ENCODE assay signal across 8 mouse cellular contexts in the genomic region with DNA sequence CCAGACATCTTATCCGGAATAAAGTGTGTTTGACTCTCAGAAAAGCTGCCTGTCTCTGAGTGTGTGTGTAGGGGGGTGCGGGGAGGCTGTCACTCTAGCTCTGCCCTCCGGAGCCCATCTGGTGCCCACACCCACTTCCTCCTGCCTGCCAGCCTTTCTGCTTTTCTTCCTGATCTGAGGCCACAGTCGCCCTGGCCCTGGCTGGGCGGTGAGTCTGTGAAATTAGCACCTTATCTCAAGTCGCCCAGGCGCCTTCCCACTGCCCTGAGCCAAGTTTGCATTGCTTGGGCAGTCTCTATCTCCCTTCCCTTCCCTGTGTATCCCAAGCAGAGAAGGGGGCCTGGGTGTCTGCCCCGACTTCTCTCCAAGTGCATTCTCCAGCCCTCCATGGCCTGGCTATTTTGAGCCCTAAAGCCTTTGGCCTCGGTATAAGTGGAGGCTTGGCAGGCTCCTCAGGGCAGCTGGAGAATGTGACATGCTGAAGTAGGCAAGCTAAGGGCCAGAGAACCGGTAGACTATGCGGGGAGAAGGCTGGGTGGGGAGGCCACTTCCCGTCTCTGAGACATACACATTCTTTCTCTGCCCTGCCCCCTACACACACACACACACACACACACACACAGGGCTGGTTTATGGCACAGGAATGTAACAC. TPM values are rescaled to one million over a fixed set of nuclear protein-coding genes. Genes with fewer than 3 reads are reported as not detected.
A peak's percentile ranks its signal among the peaks of the same experiment; 100 is the strongest.
DNase-seq lines count a peak whose midpoint lies in the region; ATAC-seq and TF ChIP-seq lines count a peak whose summit lies in the region.

No protein-coding gene starts in this region.

- H3K4me3 ChIP-seq in bone marrow, adult 2 months (replicated peaks; ENCODE audit: control insufficient read depth, low read depth, low read length): peak overlapping the region; percentile 8
- peak overlapping the region; percentile 9; the same call in 1 of the 2 replicates for H3K4me3 ChIP-seq in limb, embryonic 10.5 days
- no peak overlapping the region for H3K4me3 ChIP-seq in stomach, embryonic 16.5 days (replicated peaks; ENCODE audit: low read length)

- no peak for TF ChIP-seq CTCF in bone marrow, adult 2 months (IDR thresholded peaks at IDR 0.05; ENCODE audit: control insufficient read depth, insufficient read depth, low read length)

- intact Hi-C loops in heart, postnatal 14 days (cut with DNase I): loop anchor here (5.0 kb wide), 1 partner anchor 352 kb away; the partner anchor contains the start of genes Hspb9 and Kat2a

- H3K27ac ChIP-seq in bone marrow, adult 2 months (ENCODE audit: control insufficient read depth, insufficient read depth, low read depth, low read length, poor library complexity): peak overlapping the region; percentile 96
- H3K27ac ChIP-seq in limb, embryonic 10.5 days: peak overlapping the region; percentile 83
- H3K27ac ChIP-seq in stomach, embryonic 16.5 days (ENCODE audit: low read length): peak overlapping the region; percentile 99

- peak; percentile 75 for DNase-seq in layer of hippocampus, adult 11-12 months (ENCODE audit: low spot score)
- no peak for DNase-seq in layer of hippocampus, adult 9-10 months (ENCODE audit: low spot score)
- peak; percentile 72 to 82 for DNase-seq in heart, postnatal 14 days
- no peak for DNase-seq in limb, embryonic 10.5 days (ENCODE audit: low spot score)
- peak; percentile 40 for DNase-seq in mesoderm, embryonic 11.5 days (ENCODE audit: low read depth, low spot score)

- WGBS in bone marrow, adult 2 months: 0% methylated on average over 12 of the region's 12 CpGs
- 41% methylated on average over 12 of the region's 12 CpGs for WGBS in limb, embryonic 10.5 days
- 18% methylated on average over 12 of the region's 12 CpGs for WGBS in stomach, embryonic 16.5 days

- H3K4me2 ChIP-seq in stomach, embryonic 16.5 days (ENCODE audit: low read depth, low read length): peak overlapping the region; percentile 37

- TF ChIP-seq POLR2A in bone marrow, adult 2 months (IDR thresholded peaks at IDR 0.05; ENCODE audit: borderline replicate concordance, control insufficient read depth, low read depth, low read length): peak; percentile 75; the same call in 1 of the 2 replicates

- peak overlapping the region; percentile 64 for H3K9ac ChIP-seq in stomach, embryonic 16.5 days (ENCODE audit: low read length)

- H3K4me1 ChIP-seq in bone marrow, adult 2 months (ENCODE audit: control insufficient read depth, insufficient read depth, low read length): peaks cover 15% of the 10 kb centered on the region
- H3K4me1 ChIP-seq in limb, embryonic 10.5 days: peaks cover 40% of the 10 kb centered on the region
- peaks cover 68% of the 10 kb centered on the region for H3K4me1 ChIP-seq in stomach, embryonic 16.5 days (ENCODE audit: control insufficient read depth, insufficient read depth, low read length)

- peak; percentile 90 for ATAC-seq in erythroid progenitor cell, adult 5-6 weeks (replicated peaks; ENCODE audit: low FRiP score, poor library complexity, severe bottlenecking)
- ATAC-seq in stomach, embryonic 16.5 days (ENCODE audit: insufficient read depth, low FRiP score): peak; percentile 56

- H3K27me3 ChIP-seq in limb, embryonic 10.5 days (ENCODE audit: low read depth, poor library complexity, severe bottlenecking): peaks cover 15% of the 10 kb centered on the region
- no peaks in the 10 kb centered on the region for H3K27me3 ChIP-seq in stomach, embryonic 16.5 days (ENCODE audit: control insufficient read depth, insufficient read depth, low read length)

- H3K36me3 ChIP-seq in limb, embryonic 10.5 days: peaks cover 38% of the 10 kb centered on the region
- H3K36me3 ChIP-seq in stomach, embryonic 16.5 days (ENCODE audit: control insufficient read depth, insufficient read depth, low read length): no peaks in the 10 kb centered on the region

- H3K9me3 ChIP-seq in limb, embryonic 10.5 days (replicated peaks): no peaks in the 10 kb centered on the region
- no peaks in the 10 kb centered on the region for H3K9me3 ChIP-seq in stomach, embryonic 16.5 days (replicated peaks; ENCODE audit: control insufficient read depth, low read length)

RNA-seq across cellular contexts. Expression of gene Naglu, which starts 6.0 kb away (rescaled TPM):
- 3.4 and 5.6 TPM in 2 replicates for polyA plus RNA-seq in bone marrow, adult 2 months (2011; ENCODE audit: insufficient read depth, insufficient read length, low replicate concordance, missing spikeins)
- total RNA-seq in erythroid progenitor cell, adult 5-6 weeks (2015; ENCODE audit: low replicate concordance): 2.2 and 3.8 TPM in 2 replicates
- 4.5 and 9.9 TPM in 2 replicates for total RNA-seq in erythroid progenitor cell, adult 5-6 weeks (2017; ENCODE audit: low replicate concordance)
- 10 to 100 TPM in 1 of 2 experiments, 1 to 10 TPM in 1; 7.2 to 10.1 TPM for total RNA-seq in heart, postnatal 14 days (2021)
- polyA plus RNA-seq in limb, embryonic 10.5 days (2016; fragmentation: Nextera tagmentation; extraction: Ambion mirVana): 4.9 and 5.9 TPM in 2 replicates
- polyA plus RNA-seq in stomach, embryonic 16.5 days (2015; fragmentation: Nextera tagmentation; extraction: Ambion mirVana): 17.0 and 17.2 TPM in 2 replicates

RNA-seq across cellular contexts. Expression of gene Hsd17b1, which starts 14.4 kb away (rescaled TPM):
- polyA plus RNA-seq in bone marrow, adult 2 months (2011; ENCODE audit: insufficient read depth, insufficient read length, low replicate concordance, missing spikeins): 0.97 and 2.3 TPM in 2 replicates
- total RNA-seq in erythroid progenitor cell, adult 5-6 weeks (2015; ENCODE audit: low replicate concordance): 2.2 TPM in 1 of 2 replicates, not detected in the other
- 0.26 TPM in 1 of 2 replicates, not detected in the other for total RNA-seq in erythroid progenitor cell, adult 5-6 weeks (2017; ENCODE audit: low replicate concordance)
- total RNA-seq in heart, postnatal 14 days (2021): under 1 TPM; 0.32 to 0.41 TPM
- polyA plus RNA-seq in limb, embryonic 10.5 days (2016; fragmentation: Nextera tagmentation; extraction: Ambion mirVana): not detected in 2 replicates
- polyA plus RNA-seq in stomach, embryonic 16.5 days (2015; fragmentation: Nextera tagmentation; extraction: Ambion mirVana): 0.30 TPM in 1 of 2 replicates, not detected in the other

RNA-seq across cellular contexts. Expression of gene Coasy, which starts 18.6 kb away (rescaled TPM):
- 11.2 and 25.5 TPM in 2 replicates for polyA plus RNA-seq in bone marrow, adult 2 months (2011; ENCODE audit: insufficient read depth, insufficient read length, low replicate concordance, missing spikeins)
- 2.5 and 3.8 TPM in 2 replicates for total RNA-seq in erythroid progenitor cell, adult 5-6 weeks (2015; ENCODE audit: low replicate concordance)
- 1.7 and 6.8 TPM in 2 replicates for total RNA-seq in erythroid progenitor cell, adult 5-6 weeks (2017; ENCODE audit: low replicate concordance)
- total RNA-seq in heart, postnatal 14 days (2021): 10 to 100 TPM; 16.8 to 21.4 TPM
- polyA plus RNA-seq in limb, embryonic 10.5 days (2016; fragmentation: Nextera tagmentation; extraction: Ambion mirVana): 42.3 and 45.3 TPM in 2 replicates
- 38.9 and 41.8 TPM in 2 replicates for polyA plus RNA-seq in stomach, embryonic 16.5 days (2015; fragmentation: Nextera tagmentation; extraction: Ambion mirVana)

RNA-seq across cellular contexts. Expression of gene Mlx, which starts 23.3 kb away (rescaled TPM):
- polyA plus RNA-seq in bone marrow, adult 2 months (2011; ENCODE audit: insufficient read depth, insufficient read length, low replicate concordance, missing spikeins): 15.3 and 23.6 TPM in 2 replicates
- total RNA-seq in erythroid progenitor cell, adult 5-6 weeks (2015; ENCODE audit: low replicate concordance): 36.0 and 43.6 TPM in 2 replicates
- total RNA-seq in erythroid progenitor cell, adult 5-6 weeks (2017; ENCODE audit: low replicate concordance): 16.8 and 26.4 TPM in 2 replicates
- 10 to 100 TPM; 17.4 to 17.6 TPM for total RNA-seq in heart, postnatal 14 days (2021)
- 41.3 and 49.6 TPM in 2 replicates for polyA plus RNA-seq in limb, embryonic 10.5 days (2016; fragmentation: Nextera tagmentation; extraction: Ambion mirVana)
- polyA plus RNA-seq in stomach, embryonic 16.5 days (2015; fragmentation: Nextera tagmentation; extraction: Ambion mirVana): 57.4 and 60.5 TPM in 2 replicates

RNA-seq across cellular contexts. Expression of gene Psmc3ip, which starts 31.4 kb away (rescaled TPM):
- polyA plus RNA-seq in bone marrow, adult 2 months (2011; ENCODE audit: insufficient read depth, insufficient read length, low replicate concordance, missing spikeins): 12.6 and 14.3 TPM in 2 replicates
- total RNA-seq in erythroid progenitor cell, adult 5-6 weeks (2015; ENCODE audit: low replicate concordance): 5.9 and 7.9 TPM in 2 replicates
- 13.2 and 29.0 TPM in 2 replicates for total RNA-seq in erythroid progenitor cell, adult 5-6 weeks (2017; ENCODE audit: low replicate concordance)
- 1 to 10 TPM; 2.0 to 2.2 TPM for total RNA-seq in heart, postnatal 14 days (2021)
- polyA plus RNA-seq in limb, embryonic 10.5 days (2016; fragmentation: Nextera tagmentation; extraction: Ambion mirVana): 73.1 and 74.0 TPM in 2 replicates
- polyA plus RNA-seq in stomach, embryonic 16.5 days (2015; fragmentation: Nextera tagmentation; extraction: Ambion mirVana): 21.4 and 23.4 TPM in 2 replicates

Comparison
In these comparisons a context has a peak if more than half of its experiments do, and no peak if none do; other contexts are left out.
1. DNase-seq: peak in layer of hippocampus, adult 11-12 months (single experiment), heart, postnatal 14 days (2 of 2) and mesoderm, embryonic 11.5 days (single experiment); none in layer of hippocampus, adult 9-10 months (single experiment) and limb, embryonic 10.5 days (single experiment).
2. Peak in every context shown above with its lines, with median percentiles within 50 percentile points of each other: H3K27ac ChIP-seq.